Mouse (Mus musculus): ENCODE measurements around the gene Usp12. TPM values are rescaled to one million over a fixed set of nuclear protein-coding genes. Genes with fewer than 3 reads are reported as not detected.

The Usp12 gene
- total and polyA plus RNA-seq, 3 experiments: 9.1 to 27.7 (median 24.1) TPM

GRCm38 (mm10) chr5:146793630-146794083 is 1.1 kb downstream of the Usp12 start:
- peaks cover 46% of the 10 kb centered on the region for H3K4me1 ChIP-seq (ENCODE audit: insufficient read depth, low read depth, low read length)

GRCm38 (mm10) chr5:146792140-146792791 is 2.5 kb downstream of the Usp12 start:
- H3K4me1 ChIP-seq (ENCODE audit: insufficient read depth, low read depth, low read length): peaks cover 38% of the 10 kb centered on the region

More at GRCm38 (mm10) chr5:146793630-146794083, 1.1 kb downstream of the Usp12 start:
- ATAC-seq (ENCODE audit: extremely low read depth, insufficient number of reproducible peaks, low FRiP score, poor library complexity, severe bottlenecking) (no peak), DNase-seq (ENCODE audit: low spot score) (no peak)
- TF ChIP-seq GATA2 (IDR thresholded peaks at IDR 0.05; ENCODE audit: borderline replicate concordance, low read depth, low read length): no peak
- TF ChIP-seq POLR2AphosphoS5 (IDR thresholded peaks at IDR 0.05; ENCODE audit: insufficient replicate concordance, low read depth, low read length): no peak
- no peak for TF ChIP-seq GATA1 (IDR thresholded peaks at IDR 0.05; ENCODE audit: borderline replicate concordance, low read length)
- no peak for TF ChIP-seq TAL1 (conservative IDR thresholded peaks at IDR 0.05; ENCODE audit: low read depth, low read length)
- TF ChIP-seq CTCF (IDR thresholded peaks at IDR 0.05; ENCODE audit: low read depth, low read length): no peak
- no peaks in the 10 kb centered on the region for H3K9me3 ChIP-seq (replicated peaks)
- H3K27me3 ChIP-seq (ENCODE audit: insufficient read depth, low read length): peaks cover 5% of the 10 kb centered on the region
- H3K36me3 ChIP-seq (replicated peaks): peaks cover 25% of the 10 kb centered on the region
- H3K4me3 ChIP-seq (ENCODE audit: low read depth, low read length): peak overlapping the region; percentile 84

GRCm38 (mm10) chr5:146790944-146791343 is 3.9 kb downstream of the Usp12 start:
- H3K36me3 ChIP-seq (replicated peaks): peaks cover 41% of the 10 kb centered on the region
- no peaks in the 10 kb centered on the region for H3K27me3 ChIP-seq (ENCODE audit: insufficient read depth, low read length)
- H3K9me3 ChIP-seq (replicated peaks): no peaks in the 10 kb centered on the region
- ATAC-seq (ENCODE audit: extremely low read depth, insufficient number of reproducible peaks, low FRiP score, poor library complexity, severe bottlenecking): no peak
- TF ChIP-seq CTCF (IDR thresholded peaks at IDR 0.05; ENCODE audit: low read depth, low read length) (no peak), POLR2AphosphoS5 (IDR thresholded peaks at IDR 0.05; ENCODE audit: insufficient replicate concordance, low read depth, low read length) (no peak), GATA2 (IDR thresholded peaks at IDR 0.05; ENCODE audit: borderline replicate concordance, low read depth, low read length) (no peak), TAL1 (conservative IDR thresholded peaks at IDR 0.05; ENCODE audit: low read depth, low read length) (no peak), GATA1 (IDR thresholded peaks at IDR 0.05; ENCODE audit: borderline replicate concordance, low read length) (no peak)
- H3K4me1 ChIP-seq (ENCODE audit: insufficient read depth, low read depth, low read length): peaks cover 37% of the 10 kb centered on the region
- DNase-seq (ENCODE audit: low spot score): no peak
- H3K4me3 ChIP-seq (ENCODE audit: low read depth, low read length): no peak overlapping the region

More at GRCm38 (mm10) chr5:146792140-146792791, 2.5 kb downstream of the Usp12 start:
- H3K27me3 ChIP-seq (ENCODE audit: insufficient read depth, low read length): no peaks in the 10 kb centered on the region
- DNase-seq (ENCODE audit: low spot score) (no peak), ATAC-seq (ENCODE audit: extremely low read depth, insufficient number of reproducible peaks, low FRiP score, poor library complexity, severe bottlenecking) (no peak)
- H3K36me3 ChIP-seq (replicated peaks): peaks cover 35% of the 10 kb centered on the region
- H3K4me3 ChIP-seq (ENCODE audit: low read depth, low read length): no peak overlapping the region; the same call in 1 of the 2 replicates
- no peaks in the 10 kb centered on the region for H3K9me3 ChIP-seq (replicated peaks)
- TF ChIP-seq POLR2AphosphoS5 (IDR thresholded peaks at IDR 0.05; ENCODE audit: insufficient replicate concordance, low read depth, low read length): no peak

GRCm38 (mm10) chr5:146789413-146789812 is 5.4 kb downstream of the Usp12 start:
- H3K36me3 ChIP-seq (replicated peaks): peaks cover 41% of the 10 kb centered on the region
- no peaks in the 10 kb centered on the region for H3K27me3 ChIP-seq (ENCODE audit: insufficient read depth, low read length)
- no peaks in the 10 kb centered on the region for H3K9me3 ChIP-seq (replicated peaks)
- peaks cover 34% of the 10 kb centered on the region for H3K4me1 ChIP-seq (ENCODE audit: insufficient read depth, low read depth, low read length)
- DNase-seq (ENCODE audit: low spot score): no peak
- TF ChIP-seq TAL1 (conservative IDR thresholded peaks at IDR 0.05; ENCODE audit: low read depth, low read length): no peak
- TF ChIP-seq GATA1 (IDR thresholded peaks at IDR 0.05; ENCODE audit: borderline replicate concordance, low read length): no peak
- no peak for TF ChIP-seq POLR2AphosphoS5 (IDR thresholded peaks at IDR 0.05; ENCODE audit: insufficient replicate concordance, low read depth, low read length)
- TF ChIP-seq GATA2 (IDR thresholded peaks at IDR 0.05; ENCODE audit: borderline replicate concordance, low read depth, low read length): no peak
- TF ChIP-seq CTCF (IDR thresholded peaks at IDR 0.05; ENCODE audit: low read depth, low read length): no peak
- no peak overlapping the region for H3K4me3 ChIP-seq (ENCODE audit: low read depth, low read length)
- ATAC-seq (ENCODE audit: extremely low read depth, insufficient number of reproducible peaks, low FRiP score, poor library complexity, severe bottlenecking): no peak

- no peak for DNase-seq (ENCODE audit: low spot score)
- H3K9me3 ChIP-seq (replicated peaks): no peaks in the 10 kb centered on the region
- TF ChIP-seq GATA2 (IDR thresholded peaks at IDR 0.05; ENCODE audit: borderline replicate concordance, low read depth, low read length): no peak
- TF ChIP-seq CTCF (IDR thresholded peaks at IDR 0.05; ENCODE audit: low read depth, low read length): no peak
- no peak for TF ChIP-seq GATA1 (IDR thresholded peaks at IDR 0.05; ENCODE audit: borderline replicate concordance, low read length)
- TF ChIP-seq TAL1 (conservative IDR thresholded peaks at IDR 0.05; ENCODE audit: low read depth, low read length): no peak
- no peak for TF ChIP-seq POLR2AphosphoS5 (IDR thresholded peaks at IDR 0.05; ENCODE audit: insufficient replicate concordance, low read depth, low read length)
- H3K36me3 ChIP-seq (replicated peaks): peaks cover 56% of the 10 kb centered on the region
- no peak for ATAC-seq (ENCODE audit: extremely low read depth, insufficient number of reproducible peaks, low FRiP score, poor library complexity, severe bottlenecking)
- no peaks in the 10 kb centered on the region for H3K27me3 ChIP-seq (ENCODE audit: insufficient read depth, low read length)
- peaks cover 31% of the 10 kb centered on the region for H3K4me1 ChIP-seq (ENCODE audit: insufficient read depth, low read depth, low read length)
- H3K4me3 ChIP-seq (ENCODE audit: low read depth, low read length): no peak overlapping the region
These were observed 8.7 kb downstream of the Usp12 start for GRCm38 (mm10) chr5:146786123-146786522.

GRCm38 (mm10) chr5:146783891-146784290 is 10.9 kb downstream of the Usp12 start:
- DNase-seq (ENCODE audit: low spot score) (no peak), ATAC-seq (ENCODE audit: extremely low read depth, insufficient number of reproducible peaks, low FRiP score, poor library complexity, severe bottlenecking) (no peak)
- TF ChIP-seq GATA1 (IDR thresholded peaks at IDR 0.05; ENCODE audit: borderline replicate concordance, low read length) (no peak), CTCF (IDR thresholded peaks at IDR 0.05; ENCODE audit: low read depth, low read length) (no peak), POLR2AphosphoS5 (IDR thresholded peaks at IDR 0.05; ENCODE audit: insufficient replicate concordance, low read depth, low read length) (no peak), GATA2 (IDR thresholded peaks at IDR 0.05; ENCODE audit: borderline replicate concordance, low read depth, low read length) (no peak), TAL1 (conservative IDR thresholded peaks at IDR 0.05; ENCODE audit: low read depth, low read length) (no peak)
- Histone ChIP-seq H3K4me1 (ENCODE audit: insufficient read depth, low read depth, low read length) (peaks cover 41% of the 10 kb centered on the region), H3K9me3 (replicated peaks) (no peaks in the 10 kb centered on the region), H3K4me3 (ENCODE audit: low read depth, low read length) (no peak overlapping the region), H3K36me3 (replicated peaks) (peaks cover 47% of the 10 kb centered on the region), H3K27me3 (ENCODE audit: insufficient read depth, low read length) (no peaks in the 10 kb centered on the region)

Data from G1E (cell line).